Mouse (Mus musculus) small intestine, adult 2 months (tissue): ENCODE measurements around the gene Miox. TPM values are rescaled to one million over a fixed set of nuclear protein-coding genes. Genes with fewer than 3 reads are reported as not detected.

ENCODE experiments used
- H3K27ac ChIP-seq: fragments of 200-500 bp; 2 replicates; pipeline ENCODE4 v1.5.1; 2012; ENCODE audit warnings: low read depth, low read length, control low read depth, inconsistent platforms; ENCODE audit not compliant: insufficient read depth
- H3K27me3 ChIP-seq: fragments of 200-500 bp; 2 replicates; pipeline ENCODE4 v1.6.1; 2012; ENCODE audit warnings: mild to moderate bottlenecking, moderate library complexity, low read length, inconsistent platforms; ENCODE audit not compliant: control insufficient read depth, insufficient read depth
- H3K36me3 ChIP-seq: fragments of 200-500 bp; 2 replicates; pipeline ENCODE4 v1.6.1; 2012; ENCODE audit warnings: mild to moderate bottlenecking, low read length, control low read depth, inconsistent platforms; ENCODE audit not compliant: control insufficient read depth, insufficient read depth
- H3K4me1 ChIP-seq: fragments of 200-500 bp; 2 replicates; pipeline ENCODE4 v1.6.1; 2012; ENCODE audit warnings: low read length, inconsistent platforms, mixed read lengths; ENCODE audit not compliant: control insufficient read depth, insufficient read depth, insufficient read length
- H3K4me3 ChIP-seq: fragments of 200-500 bp; 2 replicates; pipeline ENCODE4 v1.5.1; 2012; ENCODE audit warnings: low read depth, mild to moderate bottlenecking, control low read depth, inconsistent platforms, low read length, moderate library complexity
- CTCF ChIP-seq: fragments of 200-500 bp; IDR thresholded peaks from 2 replicates; pipeline ENCODE4 v1.5.1; 2012; ENCODE audit warnings: low read depth, mild to moderate bottlenecking, control low read depth, inconsistent platforms, low read length, moderate library complexity, mixed read lengths; ENCODE audit not compliant: insufficient replicate concordance, insufficient read length; ENCODE audit errors: extremely low read depth
- POLR2A ChIP-seq: fragments of 200-500 bp; IDR thresholded peaks from 2 replicates; pipeline ENCODE4 v1.6.1; 2012; ENCODE audit warnings: low read depth, mild to moderate bottlenecking, control low read depth, inconsistent platforms, low read length, moderate library complexity
- WGBS: fragments of 180-500 bp; shearing (Covaris S2); methylation state at CpG from one replicate; pipeline ENCODE4 v1.1.7; 2018; 5-methylcytosine and 5-hydroxymethylcytosine counted together
- polyA plus RNA-seq: library from polyadenylated mRNA; depleted of rRNA; stranded (reverse); fragments of >200 nt; gene quantifications from 2 replicates; pipeline ENCODE4 v1.2.3, GENCODE M21; 2012

The Miox gene
- polyA plus RNA-seq, 1 experiment, result 0.10 TPM

GRCm38 (mm10) chr15:89314511-89315189, 19.5 kb upstream of the Miox start:
- Histone ChIP-seq H3K36me3 (no peaks in the 10 kb centered on the region), H3K4me1 (peaks cover 23% of the 10 kb centered on the region), H3K27ac (no peak overlapping the region), H3K27me3 (no peaks in the 10 kb centered on the region), H3K4me3 (peak overlapping the region; percentile 80)
- under 1% methylated on average over 58 of the region's 58 CpGs for WGBS
- TF ChIP-seq CTCF (no peak), POLR2A (no peak)

DNA sequence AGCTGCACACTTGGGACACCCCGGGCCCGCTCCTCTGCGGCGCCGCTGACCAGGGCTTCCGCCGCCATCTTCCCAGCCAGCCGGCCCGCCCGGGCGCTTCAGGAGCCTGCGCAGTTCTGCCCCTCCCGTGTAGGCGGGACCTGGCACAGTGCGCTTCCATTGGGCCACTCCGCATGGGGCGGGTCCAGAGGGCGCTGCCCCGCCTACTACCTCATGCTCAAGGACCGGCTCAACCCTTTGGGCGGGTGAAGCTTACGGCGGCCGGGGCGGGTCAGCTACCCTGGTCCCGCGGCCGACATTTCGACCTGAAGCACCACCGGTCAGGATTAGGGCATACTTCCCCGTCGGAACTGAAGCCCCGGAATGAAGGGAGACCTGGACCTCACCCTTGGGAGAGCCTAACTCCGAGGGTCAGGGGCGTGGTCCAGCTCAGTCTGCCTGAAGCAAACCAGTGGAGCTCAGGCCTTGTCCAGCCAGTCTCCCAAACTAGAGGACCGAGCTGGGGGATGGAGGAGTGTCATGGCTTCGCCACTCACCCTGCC, 18.9 kb upstream of the Miox start, which contains the start of gene Sbf1:
Gene Sbf1 (minus strand): TSS at position 122 of the 542 bp plus-strand sequence.
- TF ChIP-seq POLR2A (peak; percentile 90), CTCF (no peak)
- peaks cover 17% of the 10 kb centered on the region for H3K4me1 ChIP-seq
- H3K27ac ChIP-seq, result no peak within 1 kb of the TSS
- peak within 1 kb of the TSS; percentile 80 for H3K4me3 ChIP-seq
- no peaks in the 10 kb centered on the region for H3K27me3 ChIP-seq
- WGBS, result under 1% methylated on average over 37 of the region's 37 CpGs
- no peaks in the 10 kb centered on the region for H3K36me3 ChIP-seq

GRCm38 (mm10) chr15:89316146-89316545, 18.1 kb upstream of the Miox start:
- WGBS, result 85% methylated on average over 11 of the region's 11 CpGs
- Histone ChIP-seq H3K4me3 (no peak overlapping the region), H3K36me3 (no peaks in the 10 kb centered on the region), H3K27me3 (no peaks in the 10 kb centered on the region), H3K4me1 (peaks cover 13% of the 10 kb centered on the region), H3K27ac (no peak overlapping the region)
- TF ChIP-seq CTCF, result peak; percentile 33; the same call in 1 of the 2 replicates
- TF ChIP-seq POLR2A, result no peak

- Histone ChIP-seq H3K27ac (no peak overlapping the region), H3K4me3 (no peak overlapping the region), H3K36me3 (no peaks in the 10 kb centered on the region), H3K27me3 (peaks cover 9% of the 10 kb centered on the region; the same call in 1 of the 2 replicates), H3K4me1 (peaks cover 8% of the 10 kb centered on the region)
- TF ChIP-seq POLR2A, result no peak
- TF ChIP-seq CTCF, result no peak
- WGBS, result 58% methylated on average over 8 of the region's 8 CpGs
Measured at GRCm38 (mm10) chr15:89321264-89321663, 12.9 kb upstream of the Miox start.

- Histone ChIP-seq H3K36me3 (no peaks in the 10 kb centered on the region), H3K27me3 (peaks cover 9% of the 10 kb centered on the region; the same call in 1 of the 2 replicates), H3K27ac (no peak within 1 kb of the TSS), H3K4me1 (peaks cover 8% of the 10 kb centered on the region), H3K4me3 (peak within 1 kb of the TSS; percentile 28)
- WGBS, result 12% methylated on average over 26 of the region's 26 CpGs
- TF ChIP-seq CTCF (no peak), POLR2A (no peak)
Measured at GRCm38 (mm10) chr15:89322670-89323522, 11.3 kb upstream of the Miox start, which contains the start of gene Adm2. Adm2 (plus strand) TSS chr15:89322720.

- TF ChIP-seq POLR2A, result no peak
- TF ChIP-seq CTCF, result no peak
- no peak overlapping the region for H3K27ac ChIP-seq
- no peaks in the 10 kb centered on the region for H3K36me3 ChIP-seq
- 85% methylated on average over 4 of the region's 4 CpGs for WGBS
- H3K4me3 ChIP-seq, result no peak overlapping the region
- H3K27me3 ChIP-seq, result peaks cover 9% of the 10 kb centered on the region; the same call in 1 of the 2 replicates
- peaks cover 8% of the 10 kb centered on the region for H3K4me1 ChIP-seq
Measured at GRCm38 (mm10) chr15:89323656-89324055, 10.5 kb upstream of the Miox start.
